Mouse (Mus musculus) thymus, adult 18-20 months (tissue): ENCODE data around the gene Pnpt1.

Experiments used
- DNase-seq, 2 experiments: peaks; one replicate each; pipeline ENCODE4 v3.0.0; 2022; ENCODE audit warnings: mixed read lengths in 2 of 2

Gene Pnpt1

GRCm38 (mm10) chr11:29130385-29131355 lies at the start of gene Pnpt1:
Gene Pnpt1 (plus strand): TSS chr11:29130744.
- peak; percentile 78 to 81 for DNase-seq

DNA sequence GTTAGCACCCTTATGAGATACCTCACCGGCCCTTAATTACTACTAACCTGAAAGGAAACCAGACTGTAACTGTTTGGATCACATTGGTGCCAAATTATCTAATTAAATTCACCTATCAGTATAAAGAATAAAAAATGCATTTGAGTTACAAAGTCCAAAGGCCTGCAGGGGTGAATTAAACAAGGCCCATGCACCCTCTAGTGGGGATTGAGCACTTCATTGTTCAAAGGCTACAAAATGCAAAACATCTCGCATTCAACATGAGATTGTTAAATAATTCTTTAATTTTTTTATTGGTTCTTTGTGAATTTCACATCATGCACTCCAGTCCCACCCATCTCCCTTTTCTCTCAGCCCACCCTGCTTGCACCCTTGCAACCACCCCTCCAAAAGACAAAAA lies 38.1 kb upstream of the Pnpt1 start:
- DNase-seq = no peak

GRCm38 (mm10) chr11:29098926-29099325 lies 31.6 kb upstream of the Pnpt1 start:
- no peak for DNase-seq

DNA sequence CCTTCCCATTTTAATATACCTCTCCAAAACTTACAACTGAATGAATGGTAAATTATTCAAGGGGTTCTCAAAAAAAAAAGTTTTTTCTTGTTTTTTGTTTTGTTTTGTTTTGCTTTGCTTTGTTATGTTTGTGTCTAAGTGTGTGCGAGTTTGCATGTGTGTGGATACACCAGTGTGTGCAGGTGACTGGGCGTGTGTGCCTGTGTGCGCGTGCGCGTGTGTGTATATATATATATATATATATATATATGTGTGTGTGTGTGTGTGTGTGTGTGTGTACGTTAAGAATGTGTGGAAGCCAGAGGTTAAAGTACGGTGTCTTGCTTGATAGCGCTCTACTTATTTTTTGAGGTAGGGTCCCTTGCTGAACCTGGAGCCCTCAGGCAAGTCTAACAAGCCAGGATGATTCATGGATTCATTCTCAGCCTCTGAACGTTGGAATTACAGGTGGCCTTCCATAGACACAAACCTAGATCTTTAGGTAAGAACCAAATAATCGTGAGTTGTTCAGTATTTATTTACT lies 621 bp upstream of the Pnpt1 start:
- peak in 1 of 2 experiments; percentile 3 for DNase-seq

- no peak for DNase-seq
Observed at GRCm38 (mm10) chr11:29140671-29141070, 10.1 kb downstream of the Pnpt1 start.

GRCm38 (mm10) chr11:29148901-29149300 lies 18.4 kb downstream of the Pnpt1 start:
- no peak for DNase-seq

DNA sequence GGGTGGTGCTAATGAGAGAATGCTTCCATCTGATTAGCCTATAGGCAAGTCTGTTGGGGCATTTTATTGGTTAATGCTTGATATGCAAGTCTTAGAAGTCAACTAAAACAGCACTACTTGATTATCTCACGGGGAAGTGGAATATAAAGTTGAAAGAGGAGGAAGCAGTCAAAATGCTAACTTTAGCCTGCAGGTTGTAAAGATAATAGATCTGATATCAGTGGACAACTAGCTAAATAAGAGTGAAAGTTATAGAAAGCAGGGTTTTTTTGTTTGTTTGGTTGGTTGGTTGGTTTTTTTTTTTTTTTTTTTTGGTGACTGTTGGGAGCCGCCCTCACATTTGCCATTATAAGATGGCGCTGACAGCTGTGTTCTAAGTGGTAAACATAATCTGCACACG lies 33.0 kb downstream of the Pnpt1 start:
- no peak for DNase-seq

- DNase-seq = peak; percentile 36 to 52
Observed at GRCm38 (mm10) chr11:29171959-29172391, 41.4 kb downstream of the Pnpt1 start.

GRCm38 (mm10) chr11:29172563-29173124 lies 42.1 kb downstream of the Pnpt1 start, which contains the start of gene Ppp4r3b:
Gene Ppp4r3b (plus strand): TSS chr11:29172890.
- peak; percentile 98 to 99 for DNase-seq

DNA sequence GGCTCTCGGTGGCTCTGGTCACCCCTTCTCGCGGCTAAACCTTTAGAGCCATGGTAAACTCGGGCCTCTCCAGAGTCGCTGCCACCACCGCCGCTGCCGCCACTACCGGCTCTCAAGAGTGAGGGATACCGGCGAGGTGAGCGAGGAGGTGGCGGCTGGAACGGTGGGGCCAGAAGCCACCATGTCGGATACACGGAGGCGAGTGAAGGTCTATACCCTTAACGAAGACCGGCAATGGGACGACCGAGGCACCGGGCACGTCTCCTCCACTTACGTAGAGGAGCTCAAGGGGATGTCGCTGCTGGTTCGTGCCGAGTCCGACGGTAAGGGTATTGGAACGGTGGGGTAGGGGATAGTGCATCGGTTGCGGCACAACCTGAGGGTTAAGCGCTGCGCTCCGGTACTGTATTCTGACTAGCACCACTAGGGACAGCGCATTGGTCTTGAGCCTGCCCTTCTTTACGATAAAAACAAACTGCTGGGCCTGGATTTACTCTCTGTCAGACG lies 42.6 kb downstream of the Pnpt1 start:
- DNase-seq = no peak

- no peak for DNase-seq
Observed at GRCm38 (mm10) chr11:29173706-29174436, 43.3 kb downstream of the Pnpt1 start.

GRCm38 (mm10) chr11:29179319-29179718 lies 48.8 kb downstream of the Pnpt1 start:
- no peak for DNase-seq

- no peak for DNase-seq
Observed at GRCm38 (mm10) chr11:29180657-29181056, 50.1 kb downstream of the Pnpt1 start.

GRCm38 (mm10) chr11:29181751-29182150 lies 51.2 kb downstream of the Pnpt1 start:
- no peak for DNase-seq

DNA sequence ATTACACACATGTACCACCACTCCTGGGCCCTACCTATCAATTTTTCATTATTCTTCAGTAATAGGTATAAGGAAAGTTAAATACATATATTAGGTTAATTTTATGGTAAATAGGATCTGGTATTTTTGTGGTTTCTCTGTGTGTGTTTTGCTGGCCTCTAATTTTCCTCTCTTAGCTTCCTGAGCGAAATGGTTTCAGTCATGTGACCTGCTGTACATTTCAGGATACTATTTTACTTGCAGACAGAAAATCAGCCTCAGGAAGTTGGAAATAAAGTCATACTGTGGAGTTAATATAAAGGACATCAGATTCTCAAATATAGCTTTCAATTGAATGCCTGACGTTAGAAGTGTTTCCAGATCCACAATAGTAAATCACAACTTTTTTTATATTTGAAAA lies 58.4 kb downstream of the Pnpt1 start:
- no peak for DNase-seq

DNA sequence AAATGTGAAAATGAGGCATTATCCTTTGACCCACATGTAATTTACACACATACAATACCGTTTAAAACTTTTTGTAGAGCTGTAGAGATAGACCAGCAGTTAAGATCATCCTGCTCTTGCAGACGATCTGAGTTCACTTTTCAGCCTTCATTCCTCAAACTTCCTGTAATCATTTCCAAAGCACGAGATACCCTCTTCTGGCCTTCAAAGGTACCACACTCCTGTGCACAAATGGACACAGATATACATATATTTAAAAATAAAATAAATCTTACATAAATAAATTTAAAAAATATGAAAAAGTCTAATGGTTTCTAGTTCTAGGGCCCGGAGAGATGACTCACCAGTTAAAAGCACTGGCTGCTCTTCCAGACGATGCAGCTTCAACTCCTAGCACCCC lies 73.1 kb downstream of the Pnpt1 start:
- DNase-seq = no peak

- no peak for DNase-seq
Observed at GRCm38 (mm10) chr11:29209774-29210173, 79.2 kb downstream of the Pnpt1 start.
